Mouse (Mus musculus) limb, embryonic 10.5 days (tissue): ENCODE data around the gene Fbxw11. TPM values are rescaled to one million over a fixed set of nuclear protein-coding genes. Genes with fewer than 3 reads are reported as not detected.

Source experiments
- DNase-seq: peaks from one replicate; pipeline ENCODE4 v3.0.0-alpha.2; 2017; ENCODE audit warnings: low spot score
- H3K27ac ChIP-seq: fragments of 300-500 bp; sonication (generic); 2 replicates; pipeline ENCODE4 v1.5.1; 2016; ENCODE audit warnings: mild to moderate bottlenecking
- H3K27me3 ChIP-seq: fragments of 300-500 bp; sonication (generic); 2 replicates; pipeline ENCODE4 v1.6.1; 2016; ENCODE audit warnings: low read depth, mild to moderate bottlenecking; ENCODE audit not compliant: poor library complexity, severe bottlenecking
- H3K36me3 ChIP-seq: fragments of 300-500 bp; sonication (generic); 2 replicates; pipeline ENCODE4 v1.6.1; 2016; ENCODE audit warnings: mild to moderate bottlenecking, moderate library complexity
- H3K4me1 ChIP-seq: fragments of 300-500 bp; sonication (generic); 2 replicates; pipeline ENCODE4 v1.6.1; 2016
- H3K4me3 ChIP-seq: fragments of 300-500 bp; sonication (generic); 2 replicates; pipeline ENCODE4 v1.5.1; 2016; ENCODE audit warnings: mild to moderate bottlenecking, moderate library complexity
- H3K9me3 ChIP-seq: fragments of 300-500 bp; sonication (generic); replicated peaks from 2 replicates; pipeline ENCODE4 v1.6.1; 2016; ENCODE audit warnings: mild to moderate bottlenecking
- WGBS: fragments of 180-500 bp; shearing (Covaris S2); methylation state at CpG from one replicate; pipeline ENCODE4 v1.1.7; 2016; 5-methylcytosine and 5-hydroxymethylcytosine counted together
- polyA plus RNA-seq: library from polyadenylated mRNA; unstranded; fragments of >200 nt; fragmentation: Nextera tagmentation; extraction: Ambion mirVana; gene quantifications from 2 replicates; pipeline ENCODE4 v1.2.1, GENCODE M21; 2016

The Fbxw11 gene
- polyA plus RNA-seq, 1 experiment from 2014 or later, result 96.4 TPM

- WGBS, result 87% methylated on average over 4 of the region's 4 CpGs
- Histone ChIP-seq H3K27ac (no peak overlapping the region), H3K27me3 (no peaks in the 10 kb centered on the region), H3K4me1 (peaks cover 3% of the 10 kb centered on the region; the same call in 1 of the 2 replicates), H3K4me3 (no peak overlapping the region), H3K36me3 (no peaks in the 10 kb centered on the region), H3K9me3 (no peaks in the 10 kb centered on the region)
- DNase-seq, result no peak
Measured at GRCm38 (mm10) chr11:32629713-32630211, 12.8 kb upstream of the Fbxw11 start.

GRCm38 (mm10) chr11:32632671-32633070 lies 9.9 kb upstream of the Fbxw11 start:
- no peak for DNase-seq
- no peak overlapping the region for H3K27ac ChIP-seq
- H3K9me3 ChIP-seq, result no peaks in the 10 kb centered on the region
- no peak overlapping the region for H3K4me3 ChIP-seq
- H3K36me3 ChIP-seq, result no peaks in the 10 kb centered on the region
- H3K4me1 ChIP-seq, result peaks cover 3% of the 10 kb centered on the region; the same call in 1 of the 2 replicates
- WGBS, result 98% methylated on average over 5 of the region's 5 CpGs
- no peaks in the 10 kb centered on the region for H3K27me3 ChIP-seq

GRCm38 (mm10) chr11:32633542-32633941 lies 9.0 kb upstream of the Fbxw11 start:
- H3K27me3 ChIP-seq, result no peaks in the 10 kb centered on the region
- 69% methylated on average over 3 of the region's 3 CpGs for WGBS
- H3K36me3 ChIP-seq, result no peaks in the 10 kb centered on the region
- H3K4me1 ChIP-seq, result peaks cover 6% of the 10 kb centered on the region; the same call in 1 of the 2 replicates
- H3K27ac ChIP-seq, result no peak overlapping the region
- no peak for DNase-seq
- H3K4me3 ChIP-seq, result no peak overlapping the region
- no peaks in the 10 kb centered on the region for H3K9me3 ChIP-seq

- no peaks in the 10 kb centered on the region for H3K36me3 ChIP-seq
- WGBS, result 85% methylated on average over 2 of the region's 2 CpGs
- no peak overlapping the region for H3K4me3 ChIP-seq
- H3K27me3 ChIP-seq, result no peaks in the 10 kb centered on the region
- H3K9me3 ChIP-seq, result no peaks in the 10 kb centered on the region
- DNase-seq, result no peak
- peaks cover 12% of the 10 kb centered on the region for H3K4me1 ChIP-seq
- H3K27ac ChIP-seq, result no peak overlapping the region
Measured at GRCm38 (mm10) chr11:32634143-32634542, 8.4 kb upstream of the Fbxw11 start.

- Histone ChIP-seq H3K4me1 (peaks cover 15% of the 10 kb centered on the region), H3K9me3 (no peaks in the 10 kb centered on the region), H3K36me3 (no peaks in the 10 kb centered on the region), H3K27me3 (no peaks in the 10 kb centered on the region), H3K4me3 (no peak overlapping the region), H3K27ac (no peak overlapping the region)
- DNase-seq, result no peak
- WGBS, result 67% methylated on average over 2 of the region's 2 CpGs
Measured at GRCm38 (mm10) chr11:32634842-32635241, 7.7 kb upstream of the Fbxw11 start.

GRCm38 (mm10) chr11:32636275-32636674 lies 6.2 kb upstream of the Fbxw11 start:
- no peak for DNase-seq
- H3K9me3 ChIP-seq, result no peaks in the 10 kb centered on the region
- no peaks in the 10 kb centered on the region for H3K27me3 ChIP-seq
- H3K36me3 ChIP-seq, result no peaks in the 10 kb centered on the region
- H3K4me3 ChIP-seq, result no peak overlapping the region
- no peak overlapping the region for H3K27ac ChIP-seq
- H3K4me1 ChIP-seq, result peaks cover 20% of the 10 kb centered on the region
- WGBS, result 92% methylated on average over 4 of the region's 4 CpGs

- 70% methylated on average over 8 of the region's 8 CpGs for WGBS
- H3K27ac ChIP-seq, result no peak overlapping the region
- no peak for DNase-seq
Measured at GRCm38 (mm10) chr11:32638521-32639255, 3.8 kb upstream of the Fbxw11 start.

GRCm38 (mm10) chr11:32640617-32641016 lies 1.9 kb upstream of the Fbxw11 start:
- DNase-seq, result no peak
- Histone ChIP-seq H3K4me1 (peaks cover 32% of the 10 kb centered on the region), H3K4me3 (no peak overlapping the region), H3K27me3 (no peaks in the 10 kb centered on the region), H3K36me3 (no peaks in the 10 kb centered on the region), H3K27ac (no peak overlapping the region), H3K9me3 (no peaks in the 10 kb centered on the region)
- WGBS, result 96% methylated on average over 4 of the region's 4 CpGs

More at GRCm38 (mm10) chr11:32638521-32639255, 3.8 kb upstream of the Fbxw11 start:
- Histone ChIP-seq H3K36me3 (no peaks in the 10 kb centered on the region), H3K4me1 (peaks cover 26% of the 10 kb centered on the region), H3K9me3 (no peaks in the 10 kb centered on the region), H3K27me3 (no peaks in the 10 kb centered on the region), H3K4me3 (no peak overlapping the region)

- Histone ChIP-seq H3K9me3 (no peaks in the 10 kb centered on the region), H3K4me3 (peak overlapping the region; percentile 99), H3K36me3 (peaks cover 2% of the 10 kb centered on the region; the same call in 1 of the 2 replicates), H3K4me1 (peaks cover 35% of the 10 kb centered on the region), H3K27ac (peak overlapping the region; percentile 98), H3K27me3 (no peaks in the 10 kb centered on the region)
- under 1% methylated on average over 43 of the region's 54 CpGs for WGBS
- no peak for DNase-seq
Measured at GRCm38 (mm10) chr11:32642899-32643886, 669 bp downstream of the Fbxw11 start.

- Histone ChIP-seq H3K36me3 (peaks cover 2% of the 10 kb centered on the region; the same call in 1 of the 2 replicates), H3K27me3 (no peaks in the 10 kb centered on the region), H3K27ac (peak overlapping the region; percentile 98), H3K4me3 (peak overlapping the region; percentile 99), H3K4me1 (peaks cover 27% of the 10 kb centered on the region), H3K9me3 (no peaks in the 10 kb centered on the region)
- WGBS, result 59% methylated on average over 3 of the region's 3 CpGs
- no peak for DNase-seq
Measured at GRCm38 (mm10) chr11:32644010-32644409, 1.5 kb downstream of the Fbxw11 start.

- Histone ChIP-seq H3K27me3 (no peaks in the 10 kb centered on the region), H3K4me1 (peaks cover 10% of the 10 kb centered on the region), H3K9me3 (no peaks in the 10 kb centered on the region), H3K4me3 (no peak overlapping the region), H3K36me3 (peaks cover 2% of the 10 kb centered on the region; the same call in 1 of the 2 replicates), H3K27ac (no peak overlapping the region)
- WGBS, result 79% methylated on average over 2 of the region's 2 CpGs
- no peak for DNase-seq
Measured at GRCm38 (mm10) chr11:32647265-32647664, 4.7 kb downstream of the Fbxw11 start.

- no peak for DNase-seq
- peaks cover 14% of the 10 kb centered on the region; the same call in 1 of the 2 replicates for H3K36me3 ChIP-seq
- no peaks in the 10 kb centered on the region for H3K9me3 ChIP-seq
Measured at GRCm38 (mm10) chr11:32650236-32650749, 7.8 kb downstream of the Fbxw11 start.

More at GRCm38 (mm10) chr11:32650236-32650749, 7.8 kb downstream of the Fbxw11 start:
- Histone ChIP-seq H3K4me1 (0 out of 2 replicates have a peak, but pooled peaks cover 3% of the 10 kb centered on the region), H3K27ac (no peak overlapping the region), H3K4me3 (no peak overlapping the region), H3K27me3 (no peaks in the 10 kb centered on the region)
